Mouse (Mus musculus): ENCODE data around the gene Adora1. TPM values are rescaled to one million over a fixed set of nuclear protein-coding genes. Genes with fewer than 3 reads are reported as not detected.

Adora1 gene
- total RNA-seq, 2 experiments from 2014 or later, result 224 to 230 TPM

- no peak for DNase-seq (ENCODE audit: extremely low spot score in 1 of 2, low spot score in 1 of 2)
These were observed 39.3 kb downstream of the Adora1 start for GRCm38 (mm10) chr1:134195979-134196378.

DNA sequence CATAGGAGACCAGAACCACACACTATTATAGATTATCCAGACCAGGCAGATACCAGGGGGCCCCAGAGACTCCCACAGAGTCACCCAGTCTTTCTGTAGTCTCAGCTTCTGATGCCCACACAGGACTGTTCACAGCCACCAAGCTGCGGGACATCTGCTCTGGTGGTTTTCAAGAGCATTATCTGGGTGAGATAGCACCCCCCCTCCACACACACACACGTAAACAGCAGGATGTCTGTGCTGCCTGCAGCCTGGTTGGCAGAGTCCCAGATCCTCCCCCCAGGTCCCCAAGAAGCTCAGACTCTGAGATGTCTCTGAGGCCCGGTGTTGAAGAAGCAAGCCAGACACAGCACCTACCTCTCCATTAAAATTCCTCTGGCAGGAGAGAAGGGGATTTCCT, 39.7 kb downstream of the Adora1 start:
- DNase-seq (ENCODE audit: extremely low spot score in 1 of 2, low spot score in 1 of 2), result no peak

DNA sequence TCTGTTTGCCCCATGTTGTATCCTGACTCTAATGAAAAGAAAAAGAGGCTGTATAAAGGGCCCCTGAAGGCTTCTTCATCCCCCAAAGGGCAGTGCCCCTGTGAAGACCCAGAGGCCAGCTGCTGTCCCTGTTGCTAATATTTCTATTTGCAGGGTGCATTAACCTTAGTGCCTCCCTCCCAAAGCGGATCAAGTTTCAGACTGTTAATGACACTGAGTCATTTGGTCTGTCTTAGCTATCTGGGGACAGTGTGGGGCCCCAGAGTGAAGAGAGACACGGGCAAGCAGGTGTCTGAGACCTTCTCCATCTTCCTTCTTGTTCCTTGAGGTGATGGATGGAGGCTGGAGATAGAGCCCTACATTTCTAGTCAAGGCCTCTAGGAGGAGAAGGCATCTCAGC, 40.1 kb downstream of the Adora1 start:
- no peak for DNase-seq (ENCODE audit: extremely low spot score in 1 of 2, low spot score in 1 of 2)

GRCm38 (mm10) chr1:134194298-134195022, 40.8 kb downstream of the Adora1 start:
- DNase-seq (ENCODE audit: extremely low spot score in 1 of 2, low spot score in 1 of 2), result no peak

- DNase-seq (ENCODE audit: extremely low spot score in 1 of 2, low spot score in 1 of 2), result no peak
These were observed 41.5 kb downstream of the Adora1 start for GRCm38 (mm10) chr1:134193674-134194197.

DNA sequence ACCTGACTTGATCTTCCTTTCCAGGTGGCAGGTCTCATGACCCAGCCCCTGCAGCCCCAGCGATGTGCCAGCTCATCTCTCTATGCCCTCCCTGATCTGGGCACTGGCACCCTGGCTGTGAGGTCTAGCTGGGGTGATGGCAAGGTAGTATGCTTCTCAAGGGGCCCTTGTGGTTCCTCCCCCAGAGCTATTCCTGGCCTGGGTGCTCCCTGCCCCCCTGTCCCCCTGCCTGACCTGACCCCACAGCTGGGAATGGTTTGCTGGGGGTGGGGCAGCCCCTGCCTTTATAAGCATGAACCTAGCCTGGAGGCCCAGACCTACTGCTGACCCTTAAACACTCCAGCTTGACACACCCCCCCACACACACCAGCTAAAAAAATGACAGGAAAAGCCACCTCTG, 42.1 kb downstream of the Adora1 start, which contains the start of gene Mybph:
Gene Mybph, plus strand, starts transcription at position 323 of the 400 bp plus-strand sequence.
- no peak for DNase-seq (ENCODE audit: extremely low spot score in 1 of 2, low spot score in 1 of 2)

GRCm38 (mm10) chr1:134192024-134192423, 43.2 kb downstream of the Adora1 start:
- no peak for DNase-seq (ENCODE audit: extremely low spot score in 1 of 2, low spot score in 1 of 2)

DNA sequence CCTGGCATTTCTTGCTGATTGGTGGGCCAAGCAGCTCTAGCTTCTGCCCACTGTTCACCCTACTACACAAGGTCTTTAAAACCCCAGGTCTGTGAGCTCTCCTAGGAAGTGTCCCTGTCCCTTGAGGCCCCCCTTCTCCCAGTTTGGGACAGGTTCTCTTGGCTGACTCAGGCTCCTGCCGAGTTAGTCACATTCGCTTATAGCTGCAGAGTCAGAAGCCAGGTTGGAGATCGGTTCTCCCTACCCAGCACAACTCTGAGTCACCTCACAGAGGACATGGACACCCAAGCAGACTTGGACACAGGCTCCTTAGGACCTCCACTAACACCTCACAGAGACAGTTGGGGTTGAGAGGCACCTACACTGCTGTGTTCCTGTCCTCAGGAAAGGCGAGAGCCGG, 44.0 kb downstream of the Adora1 start:
- no peak for DNase-seq (ENCODE audit: extremely low spot score in 1 of 2, low spot score in 1 of 2)

DNA sequence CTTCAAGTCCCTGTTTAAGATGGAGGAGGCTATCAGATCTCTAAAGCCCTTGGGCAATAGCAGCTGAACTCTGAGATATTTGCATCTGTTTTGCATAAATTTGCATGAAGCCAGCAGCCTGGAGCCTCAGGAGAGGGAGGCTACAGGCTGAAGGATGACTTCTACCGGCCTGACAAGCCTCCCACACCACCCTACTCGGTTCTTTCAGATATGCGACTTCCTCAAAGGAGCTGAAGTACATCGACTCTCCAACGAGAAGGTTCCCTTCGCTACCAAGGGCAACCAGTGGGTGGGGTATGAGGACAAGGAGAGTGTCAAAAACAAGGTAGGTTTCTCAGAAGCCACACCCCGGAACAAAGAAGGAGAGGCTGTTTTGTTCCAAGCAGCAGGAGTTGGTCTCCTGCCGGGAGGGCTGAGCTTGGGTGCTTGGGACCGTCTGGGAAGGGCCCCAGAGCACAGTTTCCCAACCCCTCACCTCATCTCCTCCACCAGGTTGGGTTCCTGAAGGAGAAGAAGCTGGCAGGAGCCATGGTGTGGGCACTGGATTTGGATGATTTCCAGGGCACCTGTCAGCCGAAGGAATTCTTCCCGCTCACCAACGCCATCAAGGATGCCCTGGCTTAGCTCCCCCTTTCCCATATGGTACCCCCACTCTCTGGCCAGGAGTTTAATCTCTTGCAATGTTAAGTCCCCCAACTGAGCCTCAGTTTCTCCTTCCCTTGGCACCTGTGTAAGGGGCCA, 46.1 kb downstream of the Adora1 start:
- DNase-seq (ENCODE audit: extremely low spot score in 1 of 2, low spot score in 1 of 2), result no peak

DNA sequence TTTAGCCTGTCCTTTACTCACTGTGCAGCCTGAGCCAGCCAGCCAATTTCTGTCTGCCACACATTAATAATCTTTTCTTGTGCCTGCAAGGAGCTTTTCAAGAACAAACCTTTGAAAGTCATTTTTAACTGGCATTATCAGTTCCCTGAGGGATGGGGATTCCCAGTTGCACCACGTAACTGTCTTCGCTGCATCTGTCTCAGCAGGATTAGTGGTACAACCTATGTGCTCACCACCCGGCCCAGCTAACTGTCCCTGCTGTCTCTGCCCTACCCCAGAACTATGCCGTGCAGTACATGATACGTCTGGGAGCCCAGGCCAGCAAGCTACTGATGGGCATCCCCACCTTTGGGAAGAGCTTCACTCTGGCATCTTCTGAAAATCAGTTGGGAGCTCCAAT, 47.0 kb downstream of the Adora1 start:
- no peak for DNase-seq (ENCODE audit: extremely low spot score in 1 of 2, low spot score in 1 of 2)

DNA sequence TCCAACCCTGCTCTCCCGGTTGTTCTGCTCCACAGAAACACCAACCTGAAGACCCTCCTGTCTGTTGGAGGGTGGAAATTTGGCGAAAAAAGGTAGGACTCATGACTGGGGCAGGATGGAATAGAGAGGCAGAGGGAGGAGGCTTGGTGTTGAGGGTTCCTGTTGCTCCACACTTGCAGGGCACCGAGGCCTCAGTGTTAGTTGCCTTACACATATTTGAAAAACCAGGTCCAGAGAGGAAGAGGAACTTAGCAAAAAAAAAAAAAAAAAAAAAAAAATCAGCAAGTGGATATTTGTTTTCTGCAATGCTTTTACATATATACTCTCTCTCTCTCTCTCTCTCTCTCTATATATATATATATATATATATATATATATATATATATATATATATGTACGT, 51.1 kb downstream of the Adora1 start:
- DNase-seq (ENCODE audit: extremely low spot score in 1 of 2, low spot score in 1 of 2), result no peak

DNA sequence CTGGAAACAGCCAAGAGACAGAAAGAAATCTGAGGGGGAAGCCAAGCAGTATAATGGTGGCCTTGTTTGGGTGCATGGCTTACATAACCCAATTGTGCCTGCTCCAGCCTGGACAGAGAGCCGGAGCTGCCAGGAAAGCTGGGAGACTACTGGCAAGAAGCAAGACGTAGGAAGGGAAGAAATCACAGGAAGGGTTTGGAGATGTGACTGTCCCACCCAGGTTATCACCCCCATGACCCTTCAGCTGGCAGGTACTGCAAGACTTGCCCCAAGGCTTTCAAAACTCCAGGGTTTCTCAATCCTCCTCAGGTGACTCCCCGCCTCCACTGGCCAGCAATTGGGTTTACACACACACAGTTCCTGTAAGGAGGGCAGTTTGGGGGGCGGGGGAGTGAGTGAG, 53.2 kb downstream of the Adora1 start, which contains the start of gene Chil1:
Gene Chil1, plus strand, starts transcription at position 152 of the 400 bp plus-strand sequence.
- no peak for DNase-seq (ENCODE audit: extremely low spot score in 1 of 2, low spot score in 1 of 2)

- DNase-seq (ENCODE audit: extremely low spot score in 1 of 2, low spot score in 1 of 2), result no peak
These were observed 57.3 kb downstream of the Adora1 start for GRCm38 (mm10) chr1:134177976-134178375.

GRCm38 (mm10) chr1:134173081-134173480, 62.1 kb downstream of the Adora1 start:
- DNase-seq (ENCODE audit: extremely low spot score in 1 of 2, low spot score in 1 of 2), result no peak

DNA sequence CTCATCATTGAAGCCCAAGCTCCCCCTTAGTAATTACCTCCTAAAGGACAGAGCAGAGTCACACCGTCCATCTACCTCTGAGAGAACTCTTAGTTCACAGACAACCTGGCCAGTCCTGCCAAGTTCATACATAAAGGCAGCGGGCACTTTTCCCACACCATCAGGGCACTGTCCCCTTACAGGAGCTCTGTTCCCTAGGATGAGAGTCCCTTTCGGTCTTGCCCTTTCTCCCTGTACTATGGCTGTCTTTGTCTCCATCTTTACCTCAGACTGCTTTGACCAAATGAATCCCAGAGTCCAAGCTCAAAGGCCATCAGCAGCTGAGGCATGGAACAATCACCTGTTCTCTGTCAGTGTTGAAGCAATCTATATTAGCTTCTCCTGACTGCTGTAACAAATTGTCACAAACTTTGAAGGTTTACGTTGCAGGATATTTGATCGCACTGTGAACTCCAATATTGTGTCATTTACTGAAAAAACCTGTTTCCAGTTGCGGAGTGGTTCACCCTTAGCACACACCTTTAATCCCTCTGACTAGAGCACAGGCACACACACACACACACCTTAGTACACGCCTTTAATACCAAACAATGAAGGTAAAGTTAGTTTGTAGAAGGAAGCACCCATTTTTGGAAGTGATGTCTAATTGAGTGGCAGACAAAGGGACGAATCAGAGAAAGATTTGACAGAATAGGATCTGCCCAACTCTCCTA, 66.1 kb downstream of the Adora1 start:
- no peak for DNase-seq (ENCODE audit: extremely low spot score in 1 of 2, low spot score in 1 of 2)

- no peak for DNase-seq (ENCODE audit: extremely low spot score in 1 of 2, low spot score in 1 of 2)
These were observed 66.7 kb downstream of the Adora1 start for GRCm38 (mm10) chr1:134168567-134168966.

DNA sequence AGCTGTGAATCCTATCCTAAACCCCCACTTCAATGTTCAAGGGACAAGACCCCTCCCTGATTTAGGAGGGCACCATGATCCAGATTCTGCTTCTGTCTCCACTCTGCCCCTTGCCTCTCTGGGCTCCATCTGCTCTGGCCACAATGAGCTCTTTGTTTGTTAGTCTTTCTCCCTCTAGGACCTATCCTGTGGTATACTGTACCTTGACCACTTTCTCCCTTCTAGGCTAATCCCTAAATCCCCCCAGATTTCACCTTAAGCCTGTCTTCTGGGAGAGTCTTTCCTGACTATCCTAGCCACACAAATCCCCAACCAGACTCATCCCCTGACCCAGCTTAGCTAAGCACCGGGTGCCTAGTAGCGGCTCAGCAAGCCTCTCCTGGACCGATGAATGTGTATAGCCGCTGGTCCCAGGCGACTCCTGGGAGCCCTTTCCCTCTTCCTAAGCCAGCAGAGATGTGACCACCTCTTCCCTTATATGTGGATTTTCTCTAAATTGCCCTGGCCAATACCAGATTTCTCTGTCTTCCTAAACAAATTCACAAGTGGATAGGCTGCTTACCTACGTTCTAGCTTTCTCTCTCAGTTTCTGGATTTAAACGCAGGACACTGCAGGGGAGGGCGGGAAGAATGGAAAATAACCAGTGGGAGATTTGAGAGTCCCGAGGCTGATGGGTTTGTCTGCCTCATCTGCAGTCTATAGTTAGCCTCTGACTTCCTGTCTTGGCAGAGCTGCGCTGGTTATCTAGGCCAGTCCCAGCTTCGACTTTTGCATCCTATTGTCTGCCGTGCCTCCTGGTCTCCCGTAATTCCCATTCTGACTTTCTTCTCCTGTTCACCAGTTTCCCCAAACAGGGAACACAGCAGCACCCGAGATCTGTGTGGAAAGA, 67.6 kb downstream of the Adora1 start:
- DNase-seq (ENCODE audit: extremely low spot score in 1 of 2, low spot score in 1 of 2), result no peak

DNA sequence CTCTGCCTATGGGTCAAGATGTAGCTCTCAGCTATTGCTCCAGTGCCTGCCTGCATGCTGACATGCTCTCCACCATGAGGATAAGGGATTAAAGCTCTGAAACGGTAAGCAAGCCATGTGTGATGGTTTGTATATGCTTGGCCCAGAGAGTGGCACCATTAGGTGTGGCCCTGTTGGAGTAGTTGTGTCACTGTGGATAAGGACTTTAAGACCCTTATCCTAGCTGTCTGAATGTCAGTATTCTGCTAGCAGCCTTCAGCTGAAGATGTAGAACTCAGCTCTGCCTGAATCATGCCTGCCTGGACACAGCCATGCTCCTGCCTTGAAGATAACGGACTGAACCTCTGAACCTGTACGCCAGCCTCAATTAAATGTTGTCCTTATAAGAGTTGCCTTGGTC, 68.7 kb downstream of the Adora1 start:
- DNase-seq (ENCODE audit: extremely low spot score in 1 of 2, low spot score in 1 of 2), result no peak

- no peak for DNase-seq (ENCODE audit: extremely low spot score in 1 of 2, low spot score in 1 of 2)
These were observed 70.8 kb downstream of the Adora1 start for GRCm38 (mm10) chr1:134164454-134164853.

GRCm38 (mm10) chr1:134163476-134163875, 71.8 kb downstream of the Adora1 start:
- no peak for DNase-seq (ENCODE audit: extremely low spot score in 1 of 2, low spot score in 1 of 2)

All from layer of hippocampus, postnatal 25 days (tissue).